Mouse (Mus musculus): ENCODE measurements around the gene Pkn2.

Pkn2 gene

GRCm38 (mm10) chr3:142881872-142882623 is at the start of gene Pkn2:
Gene Pkn2 (minus strand): TSS chr3:142882004.
- DNase-seq, result peak; percentile 99

GRCm38 (mm10) chr3:142929906-142930305 is 48.1 kb upstream of the Pkn2 start:
- no peak for DNase-seq

- DNase-seq, result no peak
Measured at GRCm38 (mm10) chr3:142927311-142927710, 45.5 kb upstream of the Pkn2 start.

- no peak for DNase-seq
Measured at GRCm38 (mm10) chr3:142924831-142925348, 43.1 kb upstream of the Pkn2 start.

GRCm38 (mm10) chr3:142919070-142919469 is 37.3 kb upstream of the Pkn2 start:
- no peak for DNase-seq

GRCm38 (mm10) chr3:142917760-142918439 is 36.1 kb upstream of the Pkn2 start:
- DNase-seq, result peak; percentile 84

GRCm38 (mm10) chr3:142917171-142917570 is 35.4 kb upstream of the Pkn2 start:
- DNase-seq, result peak; percentile 60

GRCm38 (mm10) chr3:142913295-142913694 is 31.5 kb upstream of the Pkn2 start:
- DNase-seq, result no peak

- no peak for DNase-seq
Measured at GRCm38 (mm10) chr3:142899683-142900082, 17.9 kb upstream of the Pkn2 start.

- no peak for DNase-seq
Measured at GRCm38 (mm10) chr3:142898949-142899396, 17.2 kb upstream of the Pkn2 start.

- DNase-seq, result no peak
Measured at GRCm38 (mm10) chr3:142890442-142890841, 8.6 kb upstream of the Pkn2 start.

GRCm38 (mm10) chr3:142886963-142887362 is 5.2 kb upstream of the Pkn2 start:
- DNase-seq, result no peak

GRCm38 (mm10) chr3:142884594-142884993 is 2.8 kb upstream of the Pkn2 start:
- DNase-seq, result no peak

- no peak for DNase-seq
Measured at GRCm38 (mm10) chr3:142881589-142881871, 274 bp downstream of the Pkn2 start.

- DNase-seq, result peak; percentile 24
Measured at GRCm38 (mm10) chr3:142880790-142881588, 815 bp downstream of the Pkn2 start.

- DNase-seq, result no peak
Measured at GRCm38 (mm10) chr3:142863236-142863635, 18.6 kb downstream of the Pkn2 start.

GRCm38 (mm10) chr3:142856832-142857231 is 25.0 kb downstream of the Pkn2 start:
- DNase-seq, result no peak

- DNase-seq, result peak; percentile 27
Measured at GRCm38 (mm10) chr3:142855961-142856472, 25.8 kb downstream of the Pkn2 start.

GRCm38 (mm10) chr3:142852911-142853310 is 28.9 kb downstream of the Pkn2 start:
- no peak for DNase-seq

GRCm38 (mm10) chr3:142851631-142852030 is 30.2 kb downstream of the Pkn2 start:
- DNase-seq, result no peak

- no peak for DNase-seq
Measured at GRCm38 (mm10) chr3:142839961-142840360, 41.8 kb downstream of the Pkn2 start.

GRCm38 (mm10) chr3:142834761-142835160 is 47.0 kb downstream of the Pkn2 start:
- DNase-seq, result no peak

GRCm38 (mm10) chr3:142834024-142834423 is 47.8 kb downstream of the Pkn2 start:
- DNase-seq, result no peak

Measured in kidney, adult 9 months (tissue).